ENCODE assay signal across 18 mouse cellular contexts in genomic region chr16:89922458-89922857, GRCm38 (mm10).
A peak's percentile ranks its signal among the peaks of the same experiment; 100 is the strongest.
DNase-seq lines count a peak whose midpoint lies in the region; ATAC-seq and TF ChIP-seq lines count a peak whose summit lies in the region.
"Had no signal": no experiment of that assay in that cellular context is flagged by ENCODE, and none has a peak within 500 bp of the region (broad histone marks: within the 10 kb centered on the region; RNA-seq: fewer than 3 reads in every experiment).

No protein-coding gene starts in this region.

- no peak for DNase-seq in frontal cortex, postnatal 14 days (ENCODE audit: low spot score in 2 of 2)
- DNase-seq in liver, postnatal 0 days: no peak
- DNase-seq in liver (no peak), ES-CJ7 (ENCODE audit: low read depth, low spot score) (peak; percentile 70), MN1 (ENCODE audit: low spot score) (no peak)
- peak; percentile 70 for DNase-seq in cerebellum, adult 9-11 months
- DNase-seq in urinary bladder, postnatal 36 days (ENCODE audit: low spot score in 2 of 2): no peak
- DNase-seq: heart, postnatal 4 days; kidney, postnatal 10 days; lung, postnatal 14 days; thymus, adult 2 months had no signal

- 87% methylated on average over 8 of the region's 8 CpGs for WGBS in liver, postnatal 0 days (ENCODE audit: insufficient replicate concordance)

- ATAC-seq in frontal cortex, adult (ENCODE audit: low TSS enrichment): peak; percentile 25
- no peak for ATAC-seq in liver, postnatal 0 days
- ATAC-seq: inflammation-experienced regulatory T-cells, adult 6 months had no signal

- H3K27me3 ChIP-seq in liver, postnatal 0 days (ENCODE audit: insufficient read depth, low read length): no peaks in the 10 kb centered on the region
- H3K27me3 ChIP-seq: embryonic facial prominence, embryonic 15.5 days; forebrain, embryonic 12.5 days; limb, embryonic 15.5 days had no signal

- no peak overlapping the region for H3K4me3 ChIP-seq in liver, postnatal 0 days (ENCODE audit: low read depth, low read length)
- H3K4me3 ChIP-seq: embryonic facial prominence, embryonic 15.5 days; forebrain, embryonic 12.5 days; limb, embryonic 15.5 days had no signal

- H3K4me2 ChIP-seq in liver, postnatal 0 days (ENCODE audit: low read depth, low read length): no peak overlapping the region
- H3K4me2 ChIP-seq: embryonic facial prominence, embryonic 15.5 days; forebrain, embryonic 12.5 days; heart, embryonic 11.5 days; limb, embryonic 15.5 days; midbrain, embryonic 11.5 days had no signal

- TF ChIP-seq EP300 in liver, postnatal 0 days (IDR thresholded peaks at IDR 0.05; ENCODE audit: low read depth): no peak

- H3K36me3 ChIP-seq in liver, postnatal 0 days (replicated peaks; ENCODE audit: insufficient read depth, low read length): no peaks in the 10 kb centered on the region
- H3K36me3 ChIP-seq: embryonic facial prominence, embryonic 15.5 days; forebrain, embryonic 12.5 days; limb, embryonic 15.5 days had no signal

- H3K9ac ChIP-seq in liver, postnatal 0 days (replicated peaks): no peak overlapping the region
- H3K9ac ChIP-seq: embryonic facial prominence, embryonic 15.5 days; forebrain, embryonic 12.5 days; limb, embryonic 15.5 days had no signal

- peak; percentile 25; the same call in 1 of the 2 replicates for TF ChIP-seq CTCF in liver, postnatal 0 days (IDR thresholded peaks at IDR 0.05; ENCODE audit: low read depth)

- no peaks in the 10 kb centered on the region for H3K9me3 ChIP-seq in liver, postnatal 0 days (ENCODE audit: low read length)
- H3K9me3 ChIP-seq: embryonic facial prominence, embryonic 15.5 days; forebrain, embryonic 12.5 days; limb, embryonic 15.5 days had no signal

- no peak overlapping the region for H3K27ac ChIP-seq in liver, postnatal 0 days (ENCODE audit: low read depth)
- H3K27ac ChIP-seq: embryonic facial prominence, embryonic 15.5 days; forebrain, embryonic 12.5 days; limb, embryonic 15.5 days had no signal

- no peaks in the 10 kb centered on the region for H3K4me1 ChIP-seq in liver, postnatal 0 days (ENCODE audit: insufficient read depth)

Comparison
In these comparisons a context has a peak if more than half of its experiments do, and no peak if none do; other contexts are left out.
1. DNase-seq: peak in ES-CJ7 (single experiment) and cerebellum, adult 9-11 months (single experiment); none in frontal cortex, postnatal 14 days (0 of 2), liver, postnatal 0 days (single experiment), liver (single experiment), urinary bladder, postnatal 36 days (0 of 2) and MN1 (single experiment).